Mouse (Mus musculus): ENCODE measurements around the gene Rufy3. TPM values are rescaled to one million over a fixed set of nuclear protein-coding genes. Genes with fewer than 3 reads are reported as not detected.

The Rufy3 gene
- polyA plus RNA-seq, 1 experiment from 2014 or later: 28.1 TPM

DNA sequence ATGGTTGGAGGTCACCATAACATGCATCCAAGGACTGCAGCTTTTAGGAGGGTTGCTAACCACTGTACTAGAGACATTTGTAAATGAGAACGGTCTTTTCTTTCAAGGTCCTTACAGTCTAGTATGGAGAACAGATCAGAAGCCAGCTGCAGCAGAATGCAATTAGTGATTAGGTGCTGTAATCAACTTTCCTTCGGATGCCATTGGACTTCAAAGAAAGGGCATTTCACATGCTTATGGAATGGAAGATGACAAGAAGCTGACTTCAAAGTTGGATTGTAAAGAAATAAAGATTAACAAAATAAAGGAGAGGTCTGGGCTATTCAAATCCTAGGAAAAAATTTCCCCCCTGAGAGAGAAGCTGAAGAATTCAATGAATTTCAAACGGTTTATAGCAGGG is 119.4 kb downstream of the Rufy3 start:
- Histone ChIP-seq H3K27me3 (replicated peaks; ENCODE audit: low read depth, poor library complexity, severe bottlenecking) (no peaks in the 10 kb centered on the region; the same call in 1 of the 2 replicates), H3K27ac (replicated peaks) (no peak overlapping the region), H3K9me3 (no peaks in the 10 kb centered on the region), H3K4me1 (peaks cover 6% of the 10 kb centered on the region; the same call in 1 of the 2 replicates), H3K36me3 (replicated peaks) (no peaks in the 10 kb centered on the region), H3K4me3 (no peak overlapping the region)
- DNase-seq (ENCODE audit: low spot score): no peak
- WGBS: 53% methylated on average over 3 of the region's 3 CpGs

GRCm38 (mm10) chr5:88685306-88685705 is 120.5 kb downstream of the Rufy3 start:
- H3K27ac ChIP-seq (replicated peaks): no peak overlapping the region
- 18% methylated on average over 6 of the region's 6 CpGs for WGBS
- no peaks in the 10 kb centered on the region for H3K9me3 ChIP-seq
- no peak overlapping the region for H3K4me3 ChIP-seq
- H3K36me3 ChIP-seq (replicated peaks): no peaks in the 10 kb centered on the region
- H3K4me1 ChIP-seq: no peaks in the 10 kb centered on the region; the same call in 1 of the 2 replicates
- no peak for DNase-seq (ENCODE audit: low spot score)
- H3K27me3 ChIP-seq (replicated peaks; ENCODE audit: low read depth, poor library complexity, severe bottlenecking): no peaks in the 10 kb centered on the region; the same call in 1 of the 2 replicates

DNA sequence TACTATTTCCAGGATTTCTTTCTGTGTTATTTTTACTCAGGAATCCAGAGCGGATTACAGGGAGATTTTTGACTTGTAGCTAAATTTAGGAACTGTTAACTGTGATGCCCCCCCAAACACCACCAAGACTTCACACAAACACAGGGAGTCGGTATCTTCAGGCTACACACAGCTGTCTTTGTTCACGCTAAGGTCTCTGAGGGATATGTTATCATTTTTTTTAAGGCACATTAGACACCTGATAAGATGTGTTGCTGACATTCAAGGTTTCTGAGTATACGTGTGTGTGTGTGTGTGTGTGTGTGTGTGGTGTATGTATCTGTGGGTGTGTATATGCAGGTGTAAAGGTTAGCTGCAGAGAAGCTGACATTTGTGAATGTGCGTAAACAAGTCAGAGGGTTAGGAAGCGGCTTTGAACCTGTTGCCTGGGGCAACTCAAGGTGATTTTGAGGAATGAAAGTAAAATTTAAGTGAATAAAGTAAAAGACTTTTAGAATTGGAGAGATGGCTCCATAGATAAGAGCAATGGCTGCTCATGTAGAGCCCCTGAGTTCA is 121.0 kb downstream of the Rufy3 start:
- Histone ChIP-seq H3K27ac (replicated peaks) (no peak overlapping the region), H3K4me1 (no peaks in the 10 kb centered on the region; the same call in 1 of the 2 replicates), H3K36me3 (replicated peaks) (no peaks in the 10 kb centered on the region), H3K4me3 (no peak overlapping the region), H3K27me3 (replicated peaks; ENCODE audit: low read depth, poor library complexity, severe bottlenecking) (no peaks in the 10 kb centered on the region; the same call in 1 of the 2 replicates), H3K9me3 (no peaks in the 10 kb centered on the region)
- no peak for DNase-seq (ENCODE audit: low spot score)
- WGBS: 76% methylated on average over 6 of the region's 6 CpGs

DNA sequence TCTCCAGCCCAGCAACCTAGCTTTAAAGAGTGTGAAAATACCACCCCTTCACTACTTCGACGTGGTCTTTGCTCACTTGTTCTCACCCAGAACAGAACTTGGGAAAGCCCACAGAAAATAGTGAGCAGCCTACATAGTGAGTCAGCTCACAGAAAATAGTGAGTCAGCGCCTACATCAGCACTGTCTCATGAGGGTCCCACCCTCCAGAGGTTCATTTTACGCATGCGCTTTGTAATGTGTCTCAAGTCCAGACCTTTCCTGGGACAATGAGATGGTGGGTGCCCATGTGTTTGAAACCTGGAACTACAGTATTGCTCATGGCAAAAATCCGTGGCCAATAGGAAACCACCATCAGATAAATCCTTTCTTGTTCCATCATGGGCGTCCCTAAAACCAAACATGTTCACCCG is 123.2 kb downstream of the Rufy3 start:
- Histone ChIP-seq H3K27ac (replicated peaks) (no peak overlapping the region), H3K36me3 (replicated peaks) (no peaks in the 10 kb centered on the region), H3K4me1 (no peaks in the 10 kb centered on the region; the same call in 1 of the 2 replicates), H3K4me3 (no peak overlapping the region), H3K27me3 (replicated peaks; ENCODE audit: low read depth, poor library complexity, severe bottlenecking) (no peaks in the 10 kb centered on the region; the same call in 1 of the 2 replicates), H3K9me3 (no peaks in the 10 kb centered on the region)
- WGBS: 84% methylated on average over 8 of the region's 8 CpGs
- DNase-seq (ENCODE audit: low spot score): no peak

GRCm38 (mm10) chr5:88688583-88689187 is 123.8 kb downstream of the Rufy3 start:
- no peak for DNase-seq (ENCODE audit: low spot score)
- Histone ChIP-seq H3K27ac (replicated peaks) (no peak overlapping the region), H3K4me3 (no peak overlapping the region), H3K9me3 (no peaks in the 10 kb centered on the region), H3K27me3 (replicated peaks; ENCODE audit: low read depth, poor library complexity, severe bottlenecking) (no peaks in the 10 kb centered on the region; the same call in 1 of the 2 replicates), H3K4me1 (no peaks in the 10 kb centered on the region; the same call in 1 of the 2 replicates), H3K36me3 (replicated peaks) (no peaks in the 10 kb centered on the region)
- 84% methylated on average over 15 of the region's 15 CpGs for WGBS

GRCm38 (mm10) chr5:88689279-88689938 is 124.6 kb downstream of the Rufy3 start:
- Histone ChIP-seq H3K9me3 (no peaks in the 10 kb centered on the region), H3K27me3 (replicated peaks; ENCODE audit: low read depth, poor library complexity, severe bottlenecking) (no peaks in the 10 kb centered on the region; the same call in 1 of the 2 replicates), H3K27ac (replicated peaks) (no peak overlapping the region), H3K4me3 (no peak overlapping the region), H3K4me1 (no peaks in the 10 kb centered on the region; the same call in 1 of the 2 replicates), H3K36me3 (replicated peaks) (no peaks in the 10 kb centered on the region)
- DNase-seq (ENCODE audit: low spot score): no peak
- WGBS: 76% methylated on average over 3 of the region's 3 CpGs

DNA sequence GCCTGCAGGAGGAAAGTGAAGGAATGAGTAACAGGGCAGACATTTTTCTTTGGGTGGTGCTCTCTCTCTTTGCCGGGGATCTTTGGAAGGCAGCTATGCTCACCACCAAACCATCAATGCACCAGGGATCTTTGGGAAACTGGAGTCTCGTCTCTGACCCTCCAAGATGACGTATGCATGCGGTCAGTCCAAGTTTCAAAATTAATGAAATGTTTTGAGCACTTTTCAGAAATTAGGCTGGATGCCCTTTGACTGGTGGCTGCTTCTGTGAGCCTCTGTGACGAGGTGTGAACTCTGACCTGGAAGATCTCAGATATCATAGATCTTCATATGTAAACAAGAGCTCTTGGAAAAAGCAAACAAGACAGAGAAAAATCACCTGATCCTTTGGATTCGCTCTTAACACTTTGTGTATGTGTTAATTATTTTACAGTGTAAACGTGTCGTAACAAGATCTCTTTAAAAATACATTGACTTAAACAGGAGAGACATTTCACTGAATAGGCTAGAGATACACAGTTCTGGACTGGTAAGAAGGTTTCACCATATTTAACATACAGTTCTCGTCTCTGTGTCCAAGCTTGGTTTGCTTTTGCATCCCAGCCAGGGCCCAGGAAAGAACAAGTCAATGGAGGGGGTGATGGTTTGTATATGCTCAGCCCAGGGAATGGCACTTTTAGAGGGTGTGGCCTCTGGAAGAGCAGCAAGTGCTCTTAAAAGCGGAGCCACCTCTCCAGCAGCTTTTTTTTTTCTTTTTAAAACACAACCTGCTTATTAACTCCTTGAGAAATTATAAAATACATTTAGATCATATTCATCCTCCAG is 126.1 kb downstream of the Rufy3 start:
- no peaks in the 10 kb centered on the region for H3K36me3 ChIP-seq (replicated peaks)
- H3K4me3 ChIP-seq: no peak overlapping the region
- 66% methylated on average over 10 of the region's 10 CpGs for WGBS
- no peaks in the 10 kb centered on the region for H3K27me3 ChIP-seq (replicated peaks; ENCODE audit: low read depth, poor library complexity, severe bottlenecking)
- H3K9me3 ChIP-seq: no peaks in the 10 kb centered on the region
- no peaks in the 10 kb centered on the region for H3K4me1 ChIP-seq
- DNase-seq (ENCODE audit: low spot score): no peak
- H3K27ac ChIP-seq (replicated peaks): no peak overlapping the region

- DNase-seq (ENCODE audit: low spot score): no peak
- Histone ChIP-seq H3K4me1 (no peaks in the 10 kb centered on the region), H3K9me3 (no peaks in the 10 kb centered on the region), H3K36me3 (replicated peaks) (no peaks in the 10 kb centered on the region), H3K27me3 (replicated peaks; ENCODE audit: low read depth, poor library complexity, severe bottlenecking) (no peaks in the 10 kb centered on the region), H3K4me3 (no peak overlapping the region), H3K27ac (replicated peaks) (no peak overlapping the region)
- WGBS: 68% methylated on average over 6 of the region's 6 CpGs
Observed at GRCm38 (mm10) chr5:88691506-88692095, 126.8 kb downstream of the Rufy3 start.

DNA sequence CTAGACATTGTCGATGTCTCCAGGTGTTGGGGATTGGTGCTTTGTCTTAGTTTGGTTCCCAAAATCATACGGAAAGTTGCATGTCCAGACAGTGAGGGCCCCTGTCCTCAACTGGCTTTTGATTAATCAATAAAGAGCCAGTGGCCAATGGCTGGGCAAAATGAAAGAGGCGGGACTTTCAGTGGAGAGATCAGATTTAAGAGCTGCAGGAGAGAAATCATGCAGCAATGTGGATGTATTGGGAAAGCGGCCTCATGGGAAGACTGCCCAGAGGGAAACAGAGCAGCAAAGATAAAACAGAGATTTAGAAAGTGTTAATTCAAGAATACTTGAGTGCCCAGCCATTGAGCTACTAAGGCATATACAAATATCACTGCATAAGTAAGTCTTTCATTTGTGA is 127.7 kb downstream of the Rufy3 start:
- Histone ChIP-seq H3K9me3 (no peaks in the 10 kb centered on the region), H3K27me3 (replicated peaks; ENCODE audit: low read depth, poor library complexity, severe bottlenecking) (no peaks in the 10 kb centered on the region), H3K36me3 (replicated peaks) (no peaks in the 10 kb centered on the region), H3K4me1 (no peaks in the 10 kb centered on the region), H3K27ac (replicated peaks) (no peak overlapping the region), H3K4me3 (no peak overlapping the region)
- no peak for DNase-seq (ENCODE audit: low spot score)
- 88% methylated on average over 4 of the region's 4 CpGs for WGBS

GRCm38 (mm10) chr5:88693057-88693456 is 128.2 kb downstream of the Rufy3 start:
- H3K27ac ChIP-seq (replicated peaks): no peak overlapping the region
- no peaks in the 10 kb centered on the region for H3K4me1 ChIP-seq
- no peak for DNase-seq (ENCODE audit: low spot score)
- H3K27me3 ChIP-seq (replicated peaks; ENCODE audit: low read depth, poor library complexity, severe bottlenecking): no peaks in the 10 kb centered on the region
- no peaks in the 10 kb centered on the region for H3K9me3 ChIP-seq
- no peaks in the 10 kb centered on the region for H3K36me3 ChIP-seq (replicated peaks)
- no peak overlapping the region for H3K4me3 ChIP-seq

GRCm38 (mm10) chr5:88697291-88697690 is 132.5 kb downstream of the Rufy3 start:
- DNase-seq (ENCODE audit: low spot score): no peak
- H3K27me3 ChIP-seq (replicated peaks; ENCODE audit: low read depth, poor library complexity, severe bottlenecking): no peaks in the 10 kb centered on the region
- 80% methylated on average over 5 of the region's 5 CpGs for WGBS
- no peak overlapping the region for H3K4me3 ChIP-seq
- H3K36me3 ChIP-seq (replicated peaks): no peaks in the 10 kb centered on the region
- no peaks in the 10 kb centered on the region for H3K4me1 ChIP-seq
- H3K27ac ChIP-seq (replicated peaks): no peak overlapping the region
- H3K9me3 ChIP-seq: no peaks in the 10 kb centered on the region

- 76% methylated on average over 4 of the region's 4 CpGs for WGBS
- Histone ChIP-seq H3K27me3 (replicated peaks; ENCODE audit: low read depth, poor library complexity, severe bottlenecking) (no peaks in the 10 kb centered on the region), H3K36me3 (replicated peaks) (no peaks in the 10 kb centered on the region), H3K4me1 (no peaks in the 10 kb centered on the region), H3K27ac (replicated peaks) (no peak overlapping the region), H3K4me3 (no peak overlapping the region), H3K9me3 (no peaks in the 10 kb centered on the region)
- DNase-seq (ENCODE audit: low spot score): no peak
Observed at GRCm38 (mm10) chr5:88699251-88699913, 134.5 kb downstream of the Rufy3 start.
